Mouse (Mus musculus): ENCODE data around the gene Itgb1. TPM values are rescaled to one million over a fixed set of nuclear protein-coding genes. Genes with fewer than 3 reads are reported as not detected.

The Itgb1 gene
- polyA plus RNA-seq, 1 experiment, result 69.5 TPM

- H3K27ac ChIP-seq (ENCODE audit: control insufficient read depth, insufficient read depth, low read depth, low read length, poor library complexity), result no peak overlapping the region
- 64% methylated on average over 1 of the region's 1 CpGs for WGBS
- no peaks in the 10 kb centered on the region for H3K4me1 ChIP-seq (ENCODE audit: control insufficient read depth, insufficient read depth, low read length)
These were observed 12.5 kb upstream of the Itgb1 start for GRCm38 (mm10) chr8:128672950-128673349.

GRCm38 (mm10) chr8:128675848-128676629 is 9.4 kb upstream of the Itgb1 start:
- H3K27ac ChIP-seq (ENCODE audit: control insufficient read depth, insufficient read depth, low read depth, low read length, poor library complexity), result no peak overlapping the region
- WGBS, result 85% methylated on average over 3 of the region's 3 CpGs
- H3K4me1 ChIP-seq (ENCODE audit: control insufficient read depth, insufficient read depth, low read length), result no peaks in the 10 kb centered on the region; the same call in 1 of the 2 replicates
- H3K4me3 ChIP-seq (replicated peaks; ENCODE audit: control insufficient read depth, low read depth, low read length), result no peak overlapping the region
- TF ChIP-seq POLR2A (IDR thresholded peaks at IDR 0.05; ENCODE audit: borderline replicate concordance, control insufficient read depth, low read depth, low read length) (no peak), CTCF (IDR thresholded peaks at IDR 0.05; ENCODE audit: control insufficient read depth, insufficient read depth, low read length) (no peak)

More at GRCm38 (mm10) chr8:128672950-128673349, 12.5 kb upstream of the Itgb1 start:
- no peak overlapping the region for H3K4me3 ChIP-seq (replicated peaks; ENCODE audit: control insufficient read depth, low read depth, low read length)
- TF ChIP-seq POLR2A (IDR thresholded peaks at IDR 0.05; ENCODE audit: borderline replicate concordance, control insufficient read depth, low read depth, low read length), result no peak
- TF ChIP-seq CTCF (IDR thresholded peaks at IDR 0.05; ENCODE audit: control insufficient read depth, insufficient read depth, low read length), result no peak

- TF ChIP-seq CTCF (IDR thresholded peaks at IDR 0.05; ENCODE audit: control insufficient read depth, insufficient read depth, low read length) (no peak), POLR2A (IDR thresholded peaks at IDR 0.05; ENCODE audit: borderline replicate concordance, control insufficient read depth, low read depth, low read length) (no peak)
- WGBS, result 77% methylated on average over 2 of the region's 2 CpGs
- no peak overlapping the region for H3K4me3 ChIP-seq (replicated peaks; ENCODE audit: control insufficient read depth, low read depth, low read length)
- no peaks in the 10 kb centered on the region; the same call in 1 of the 2 replicates for H3K4me1 ChIP-seq (ENCODE audit: control insufficient read depth, insufficient read depth, low read length)
- no peak overlapping the region for H3K27ac ChIP-seq (ENCODE audit: control insufficient read depth, insufficient read depth, low read depth, low read length, poor library complexity)
These were observed 5.5 kb upstream of the Itgb1 start for GRCm38 (mm10) chr8:128679909-128680308.

DNA sequence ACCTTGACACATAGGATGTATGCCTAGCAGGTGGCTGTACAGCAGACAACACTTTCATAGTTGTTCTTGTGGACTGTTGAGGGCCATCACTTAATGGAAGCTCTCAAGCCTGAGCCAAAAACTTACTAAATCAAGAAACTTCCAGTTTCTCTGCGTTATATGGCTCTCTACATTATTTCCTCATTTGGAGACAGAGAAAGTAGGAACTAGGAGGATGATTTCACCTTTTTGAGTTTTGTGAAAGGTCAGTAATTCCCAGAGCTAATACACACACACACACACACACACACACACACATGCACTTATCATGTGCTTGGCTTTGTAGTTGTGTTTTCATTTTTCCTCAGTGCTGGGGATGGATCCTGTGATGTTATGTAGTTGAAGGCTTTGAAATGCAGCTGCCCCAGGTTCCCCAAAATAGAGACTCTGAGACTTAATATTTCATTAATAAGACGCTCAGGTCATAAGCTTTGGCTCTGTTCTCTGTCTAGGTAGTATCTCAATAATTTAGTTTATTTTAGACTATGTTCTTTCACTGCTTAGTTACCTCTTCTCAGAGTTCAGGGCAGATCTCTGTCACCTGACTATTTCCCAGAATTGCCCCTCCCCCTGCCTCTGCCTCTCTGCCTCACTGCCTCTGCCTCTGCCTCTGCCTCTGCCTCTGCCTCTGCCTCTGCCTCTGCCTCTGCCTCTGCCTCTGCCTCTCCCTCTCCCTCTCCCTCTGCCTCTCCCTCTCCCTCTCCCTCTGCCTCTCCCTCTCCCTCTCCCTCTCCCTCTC is 4.7 kb upstream of the Itgb1 start:
- Histone ChIP-seq H3K4me3 (replicated peaks; ENCODE audit: control insufficient read depth, low read depth, low read length) (no peak overlapping the region), H3K27ac (ENCODE audit: control insufficient read depth, insufficient read depth, low read depth, low read length, poor library complexity) (no peak overlapping the region), H3K4me1 (ENCODE audit: control insufficient read depth, insufficient read depth, low read length) (no peaks in the 10 kb centered on the region; the same call in 1 of the 2 replicates)
- WGBS, result 43% methylated on average over 2 of the region's 2 CpGs
- TF ChIP-seq CTCF (IDR thresholded peaks at IDR 0.05; ENCODE audit: control insufficient read depth, insufficient read depth, low read length), result no peak
- TF ChIP-seq POLR2A (IDR thresholded peaks at IDR 0.05; ENCODE audit: borderline replicate concordance, control insufficient read depth, low read depth, low read length), result no peak

GRCm38 (mm10) chr8:128681970-128682369 is 3.5 kb upstream of the Itgb1 start:
- Histone ChIP-seq H3K4me1 (ENCODE audit: control insufficient read depth, insufficient read depth, low read length) (no peaks in the 10 kb centered on the region; the same call in 1 of the 2 replicates), H3K27ac (ENCODE audit: control insufficient read depth, insufficient read depth, low read depth, low read length, poor library complexity) (no peak overlapping the region), H3K4me3 (replicated peaks; ENCODE audit: control insufficient read depth, low read depth, low read length) (no peak overlapping the region)
- whole genome bisulfite sequencing, result 88% methylated on average over 3 of the region's 3 CpGs
- TF ChIP-seq CTCF (IDR thresholded peaks at IDR 0.05; ENCODE audit: control insufficient read depth, insufficient read depth, low read length), result no peak
- no peak for TF ChIP-seq POLR2A (IDR thresholded peaks at IDR 0.05; ENCODE audit: borderline replicate concordance, control insufficient read depth, low read depth, low read length)

- H3K27ac ChIP-seq (ENCODE audit: control insufficient read depth, insufficient read depth, low read depth, low read length, poor library complexity), result peak overlapping the region; percentile 95
- H3K4me3 ChIP-seq (replicated peaks; ENCODE audit: control insufficient read depth, low read depth, low read length), result peak overlapping the region; percentile 73
- no peaks in the 10 kb centered on the region; the same call in 1 of the 2 replicates for H3K4me1 ChIP-seq (ENCODE audit: control insufficient read depth, insufficient read depth, low read length)
- TF ChIP-seq CTCF (IDR thresholded peaks at IDR 0.05; ENCODE audit: control insufficient read depth, insufficient read depth, low read length), result no peak
- TF ChIP-seq POLR2A (IDR thresholded peaks at IDR 0.05; ENCODE audit: borderline replicate concordance, control insufficient read depth, low read depth, low read length), result no peak; the same call in 1 of the 2 replicates
- 16% methylated on average over 25 of the region's 25 CpGs for WGBS
These were observed 596 bp upstream of the Itgb1 start for GRCm38 (mm10) chr8:128684609-128685506.

- WGBS, result under 1% methylated on average over 2 of the region's 2 CpGs
- no peaks in the 10 kb centered on the region; the same call in 1 of the 2 replicates for H3K4me1 ChIP-seq (ENCODE audit: control insufficient read depth, insufficient read depth, low read length)
- peak overlapping the region; percentile 73 for H3K4me3 ChIP-seq (replicated peaks; ENCODE audit: control insufficient read depth, low read depth, low read length)
- no peak overlapping the region; the same call in 1 of the 2 replicates for H3K27ac ChIP-seq (ENCODE audit: control insufficient read depth, insufficient read depth, low read depth, low read length, poor library complexity)
- TF ChIP-seq POLR2A (IDR thresholded peaks at IDR 0.05; ENCODE audit: borderline replicate concordance, control insufficient read depth, low read depth, low read length), result no peak
These were observed 1.1 kb downstream of the Itgb1 start for GRCm38 (mm10) chr8:128686429-128686990.

All from bone marrow, adult 2 months (tissue).